Mouse (Mus musculus) cerebellum, adult 8-10 months (tissue): ENCODE data around the gene Wdr89.
A peak's percentile ranks its signal among the peaks of the same experiment; 100 is the strongest.
"Not testable (repeated sequence)": the region's sequence is repeated elsewhere in the genome, so short reads cannot be mapped to it uniquely, and the experiment has no call there.

Experiments used
- DNase-seq: peaks from one replicate; pipeline ENCODE4 v3.0.0; 2022

Gene Wdr89

GRCm38 (mm10) chr12:75669258-75670106 lies at the start of gene Wdr89:
Gene Wdr89 (minus strand): TSS chr12:75669537.
- DNase-seq: peak; percentile 98

GRCm38 (mm10) chr12:75713596-75713995 lies 44.3 kb upstream of the Wdr89 start:
- DNase-seq: no peak

GRCm38 (mm10) chr12:75712905-75713304 lies 43.6 kb upstream of the Wdr89 start:
- DNase-seq: not testable (repeated sequence)

GRCm38 (mm10) chr12:75710596-75711376 lies 41.4 kb upstream of the Wdr89 start:
- DNase-seq: no peak

- DNase-seq: no peak
Observed at GRCm38 (mm10) chr12:75709506-75709905, 40.2 kb upstream of the Wdr89 start.

- DNase-seq: no peak
Observed at GRCm38 (mm10) chr12:75706670-75707069, 37.3 kb upstream of the Wdr89 start.

- no peak for DNase-seq
Observed at GRCm38 (mm10) chr12:75702739-75703122, 33.4 kb upstream of the Wdr89 start.

- DNase-seq: no peak
Observed at GRCm38 (mm10) chr12:75702084-75702738, 32.9 kb upstream of the Wdr89 start.

- no peak for DNase-seq
Observed at GRCm38 (mm10) chr12:75701173-75702083, 32.1 kb upstream of the Wdr89 start.

GRCm38 (mm10) chr12:75698692-75699091 lies 29.4 kb upstream of the Wdr89 start:
- no peak for DNase-seq

GRCm38 (mm10) chr12:75695845-75696244 lies 26.5 kb upstream of the Wdr89 start:
- DNase-seq: not testable (repeated sequence)

GRCm38 (mm10) chr12:75689003-75689402 lies 19.7 kb upstream of the Wdr89 start:
- no peak for DNase-seq

- no peak for DNase-seq
Observed at GRCm38 (mm10) chr12:75687314-75687713, 18.0 kb upstream of the Wdr89 start.

- not testable (repeated sequence) for DNase-seq
Observed at GRCm38 (mm10) chr12:75684026-75684425, 14.7 kb upstream of the Wdr89 start.

- no peak for DNase-seq
Observed at GRCm38 (mm10) chr12:75683598-75683997, 14.3 kb upstream of the Wdr89 start.

- DNase-seq: no peak
Observed at GRCm38 (mm10) chr12:75682842-75683241, 13.5 kb upstream of the Wdr89 start.

- DNase-seq: no peak
Observed at GRCm38 (mm10) chr12:75681101-75681500, 11.8 kb upstream of the Wdr89 start.

- no peak for DNase-seq
Observed at GRCm38 (mm10) chr12:75678393-75678792, 9.1 kb upstream of the Wdr89 start.

GRCm38 (mm10) chr12:75672630-75673029 lies 3.3 kb upstream of the Wdr89 start:
- no peak for DNase-seq

GRCm38 (mm10) chr12:75671759-75672315 lies 2.5 kb upstream of the Wdr89 start:
- DNase-seq: peak; percentile 15

GRCm38 (mm10) chr12:75670611-75671010 lies 1.3 kb upstream of the Wdr89 start:
- peak; percentile 39 for DNase-seq

- DNase-seq: no peak
Observed at GRCm38 (mm10) chr12:75668916-75669257, 450 bp downstream of the Wdr89 start.
